Mouse (Mus musculus) forebrain, embryonic 13.5 days (tissue): ENCODE data around the gene Pip5kl1. TPM values are rescaled to one million over a fixed set of nuclear protein-coding genes. Genes with fewer than 3 reads are reported as not detected.
A peak's percentile ranks its signal among the peaks of the same experiment; 100 is the strongest.

Experiments used
- ATAC-seq: fragments of 200-750 bp; cut with Nextera tagmentation; 2 replicates; pipeline ENCODE4 v1.8.0; 2017
- H3K27ac ChIP-seq: fragments of 300-500 bp; sonication (generic); 2 replicates; pipeline ENCODE4 v1.5.1; 2015; ENCODE audit warnings: inconsistent platforms, mild to moderate bottlenecking, moderate library complexity
- H3K27me3 ChIP-seq: fragments of 300-500 bp; sonication (generic); 2 replicates; pipeline ENCODE4 v1.6.1; 2015; ENCODE audit warnings: mild to moderate bottlenecking, inconsistent platforms
- H3K36me3 ChIP-seq: fragments of 300-500 bp; sonication (generic); 2 replicates; pipeline ENCODE4 v1.6.1; 2015; ENCODE audit warnings: mild to moderate bottlenecking, inconsistent platforms; ENCODE audit not compliant: poor library complexity, severe bottlenecking
- H3K4me1 ChIP-seq: fragments of 300-500 bp; sonication (generic); 2 replicates; pipeline ENCODE4 v1.6.1; 2015; ENCODE audit warnings: inconsistent platforms
- H3K4me2 ChIP-seq: fragments of 300-500 bp; sonication (generic); 2 replicates; pipeline ENCODE4 v1.6.1; 2015; ENCODE audit warnings: inconsistent platforms, mild to moderate bottlenecking, moderate library complexity
- H3K4me3 ChIP-seq: fragments of 300-500 bp; sonication (generic); 2 replicates; pipeline ENCODE4 v1.5.1; 2015; ENCODE audit warnings: mild to moderate bottlenecking, inconsistent platforms
- H3K9ac ChIP-seq: fragments of 300-500 bp; sonication (generic); 2 replicates; pipeline ENCODE4 v1.6.1; 2015; ENCODE audit warnings: mild to moderate bottlenecking, inconsistent platforms
- H3K9me3 ChIP-seq: fragments of 300-500 bp; sonication (generic); replicated peaks from 2 replicates; pipeline ENCODE4 v1.6.1; 2016; ENCODE audit warnings: inconsistent platforms
- WGBS: fragments of 180-500 bp; shearing (Covaris S2); methylation state at CpG from one replicate; pipeline ENCODE4 v1.1.7; 2015; 5-methylcytosine and 5-hydroxymethylcytosine counted together
- polyA plus RNA-seq: library from polyadenylated mRNA; unstranded; fragments of >200 nt; fragmentation: Nextera tagmentation; extraction: Ambion mirVana; gene quantifications from 2 replicates; pipeline ENCODE4 v1.2.1, GENCODE M21; 2015

Pip5kl1 gene
- polyA plus RNA-seq, 1 experiment from 2014 or later, result 1.7 TPM

- Histone ChIP-seq H3K36me3 (no peaks in the 10 kb centered on the region), H3K9ac (peak overlapping the region; percentile 92), H3K4me2 (peak overlapping the region; percentile 84), H3K27ac (no peak overlapping the region), H3K27me3 (no peaks in the 10 kb centered on the region), H3K4me1 (peaks cover 57% of the 10 kb centered on the region), H3K9me3 (no peaks in the 10 kb centered on the region), H3K4me3 (peak overlapping the region; percentile 93)
- WGBS, result 11% methylated on average over 9 of the region's 9 CpGs
- ATAC-seq, result no peak
These were observed 37.2 kb upstream of the Pip5kl1 start for GRCm38 (mm10) chr2:32537360-32537905.

GRCm38 (mm10) chr2:32537941-32538340, 36.7 kb upstream of the Pip5kl1 start:
- WGBS, result 80% methylated on average over 5 of the region's 5 CpGs
- H3K9ac ChIP-seq, result peak overlapping the region; percentile 92; the same call in 1 of the 2 replicates
- ATAC-seq, result no peak

GRCm38 (mm10) chr2:32538461-32538860, 36.1 kb upstream of the Pip5kl1 start:
- peaks cover 61% of the 10 kb centered on the region for H3K4me1 ChIP-seq
- peak overlapping the region; percentile 84 for H3K4me2 ChIP-seq
- H3K9me3 ChIP-seq, result no peaks in the 10 kb centered on the region
- H3K4me3 ChIP-seq, result no peak overlapping the region; the same call in 1 of the 2 replicates
- WGBS, result 65% methylated on average over 4 of the region's 4 CpGs
- no peak for ATAC-seq
- H3K9ac ChIP-seq, result peak overlapping the region; percentile 26; the same call in 1 of the 2 replicates
- H3K27me3 ChIP-seq, result no peaks in the 10 kb centered on the region
- H3K27ac ChIP-seq, result no peak overlapping the region
- no peaks in the 10 kb centered on the region for H3K36me3 ChIP-seq

More at GRCm38 (mm10) chr2:32537941-32538340, 36.7 kb upstream of the Pip5kl1 start:
- H3K27me3 ChIP-seq, result no peaks in the 10 kb centered on the region
- H3K4me2 ChIP-seq, result peak overlapping the region; percentile 84
- no peak overlapping the region for H3K27ac ChIP-seq
- no peaks in the 10 kb centered on the region for H3K9me3 ChIP-seq
- H3K36me3 ChIP-seq, result no peaks in the 10 kb centered on the region
- H3K4me1 ChIP-seq, result peaks cover 60% of the 10 kb centered on the region
- H3K4me3 ChIP-seq, result peak overlapping the region; percentile 93; the same call in 1 of the 2 replicates

- H3K27me3 ChIP-seq, result no peaks in the 10 kb centered on the region
- no peak overlapping the region for H3K4me3 ChIP-seq
- H3K4me2 ChIP-seq, result 0 out of 2 replicates have a peak overlapping the region, but pooled peaks have one; percentile 1
- H3K4me1 ChIP-seq, result peaks cover 51% of the 10 kb centered on the region
- H3K36me3 ChIP-seq, result no peaks in the 10 kb centered on the region
- no peak overlapping the region for H3K27ac ChIP-seq
- WGBS, result 82% methylated on average over 14 of the region's 14 CpGs
- H3K9me3 ChIP-seq, result no peaks in the 10 kb centered on the region
- no peak overlapping the region for H3K9ac ChIP-seq
- no peak for ATAC-seq
These were observed 35.1 kb upstream of the Pip5kl1 start for GRCm38 (mm10) chr2:32539452-32539981.

GRCm38 (mm10) chr2:32541333-32541908, 33.2 kb upstream of the Pip5kl1 start:
- H3K36me3 ChIP-seq, result no peaks in the 10 kb centered on the region
- no peak overlapping the region for H3K4me2 ChIP-seq
- H3K4me3 ChIP-seq, result no peak overlapping the region
- H3K4me1 ChIP-seq, result peaks cover 42% of the 10 kb centered on the region
- no peak overlapping the region for H3K27ac ChIP-seq
- no peak for ATAC-seq
- no peaks in the 10 kb centered on the region for H3K27me3 ChIP-seq
- H3K9ac ChIP-seq, result no peak overlapping the region
- 94% methylated on average over 2 of the region's 2 CpGs for WGBS
- no peaks in the 10 kb centered on the region for H3K9me3 ChIP-seq

GRCm38 (mm10) chr2:32541986-32542573, 32.5 kb upstream of the Pip5kl1 start:
- Histone ChIP-seq H3K4me1 (peaks cover 35% of the 10 kb centered on the region), H3K27me3 (no peaks in the 10 kb centered on the region), H3K4me2 (no peak overlapping the region), H3K27ac (no peak overlapping the region), H3K4me3 (no peak overlapping the region), H3K9ac (no peak overlapping the region), H3K9me3 (no peaks in the 10 kb centered on the region), H3K36me3 (no peaks in the 10 kb centered on the region)
- WGBS, result 92% methylated on average over 4 of the region's 4 CpGs
- ATAC-seq, result no peak

GRCm38 (mm10) chr2:32543031-32543449, 31.6 kb upstream of the Pip5kl1 start:
- peaks cover 26% of the 10 kb centered on the region for H3K4me1 ChIP-seq
- no peak overlapping the region for H3K4me3 ChIP-seq
- H3K36me3 ChIP-seq, result no peaks in the 10 kb centered on the region
- no peaks in the 10 kb centered on the region for H3K9me3 ChIP-seq
- H3K4me2 ChIP-seq, result no peak overlapping the region
- no peak overlapping the region for H3K27ac ChIP-seq
- H3K27me3 ChIP-seq, result no peaks in the 10 kb centered on the region
- no peak overlapping the region for H3K9ac ChIP-seq
- WGBS, result 94% methylated on average over 3 of the region's 3 CpGs
- no peak for ATAC-seq

- no peaks in the 10 kb centered on the region for H3K36me3 ChIP-seq
- H3K4me3 ChIP-seq, result no peak overlapping the region
- no peak for ATAC-seq
- H3K27ac ChIP-seq, result no peak overlapping the region
- H3K9me3 ChIP-seq, result no peaks in the 10 kb centered on the region
- H3K27me3 ChIP-seq, result no peaks in the 10 kb centered on the region
- WGBS, result 76% methylated on average over 1 of the region's 1 CpGs
- no peak overlapping the region for H3K4me2 ChIP-seq
- H3K9ac ChIP-seq, result no peak overlapping the region
- H3K4me1 ChIP-seq, result peaks cover 4% of the 10 kb centered on the region; the same call in 1 of the 2 replicates
These were observed 27.6 kb upstream of the Pip5kl1 start for GRCm38 (mm10) chr2:32546951-32547350.

GRCm38 (mm10) chr2:32547380-32547779, 27.2 kb upstream of the Pip5kl1 start:
- no peaks in the 10 kb centered on the region for H3K27me3 ChIP-seq
- no peak overlapping the region for H3K27ac ChIP-seq
- H3K4me2 ChIP-seq, result no peak overlapping the region
- WGBS, result 96% methylated on average over 5 of the region's 5 CpGs
- H3K9me3 ChIP-seq, result no peaks in the 10 kb centered on the region
- H3K4me3 ChIP-seq, result no peak overlapping the region
- no peaks in the 10 kb centered on the region for H3K36me3 ChIP-seq
- H3K4me1 ChIP-seq, result peaks cover 4% of the 10 kb centered on the region; the same call in 1 of the 2 replicates
- ATAC-seq, result no peak
- H3K9ac ChIP-seq, result no peak overlapping the region

- no peak overlapping the region for H3K9ac ChIP-seq
- H3K4me1 ChIP-seq, result no peaks in the 10 kb centered on the region
- ATAC-seq, result no peak
- no peaks in the 10 kb centered on the region for H3K27me3 ChIP-seq
- H3K4me2 ChIP-seq, result no peak overlapping the region
- H3K36me3 ChIP-seq, result no peaks in the 10 kb centered on the region
- H3K4me3 ChIP-seq, result no peak overlapping the region
- no peak overlapping the region for H3K27ac ChIP-seq
- no peaks in the 10 kb centered on the region for H3K9me3 ChIP-seq
- WGBS, result 93% methylated on average over 7 of the region's 7 CpGs
These were observed 26.4 kb upstream of the Pip5kl1 start for GRCm38 (mm10) chr2:32547964-32548739.

GRCm38 (mm10) chr2:32549171-32549570, 25.4 kb upstream of the Pip5kl1 start:
- no peak overlapping the region for H3K9ac ChIP-seq
- ATAC-seq, result no peak
- H3K9me3 ChIP-seq, result no peaks in the 10 kb centered on the region
- 94% methylated on average over 9 of the region's 9 CpGs for WGBS
- H3K27ac ChIP-seq, result no peak overlapping the region
- no peak overlapping the region for H3K4me2 ChIP-seq
- H3K36me3 ChIP-seq, result no peaks in the 10 kb centered on the region
- H3K4me3 ChIP-seq, result no peak overlapping the region
- H3K27me3 ChIP-seq, result no peaks in the 10 kb centered on the region
- no peaks in the 10 kb centered on the region for H3K4me1 ChIP-seq

- H3K9ac ChIP-seq, result 0 out of 2 replicates have a peak overlapping the region, but pooled peaks have one; percentile 14
- WGBS, result 85% methylated on average over 6 of the region's 6 CpGs
- no peak for ATAC-seq
- no peak overlapping the region for H3K4me3 ChIP-seq
- no peaks in the 10 kb centered on the region for H3K27me3 ChIP-seq
- no peaks in the 10 kb centered on the region for H3K36me3 ChIP-seq
- H3K9me3 ChIP-seq, result no peaks in the 10 kb centered on the region
- H3K4me2 ChIP-seq, result no peak overlapping the region
- H3K27ac ChIP-seq, result no peak overlapping the region
- no peaks in the 10 kb centered on the region for H3K4me1 ChIP-seq
These were observed 24.8 kb upstream of the Pip5kl1 start for GRCm38 (mm10) chr2:32549764-32550163.
